In the genomic region with DNA sequence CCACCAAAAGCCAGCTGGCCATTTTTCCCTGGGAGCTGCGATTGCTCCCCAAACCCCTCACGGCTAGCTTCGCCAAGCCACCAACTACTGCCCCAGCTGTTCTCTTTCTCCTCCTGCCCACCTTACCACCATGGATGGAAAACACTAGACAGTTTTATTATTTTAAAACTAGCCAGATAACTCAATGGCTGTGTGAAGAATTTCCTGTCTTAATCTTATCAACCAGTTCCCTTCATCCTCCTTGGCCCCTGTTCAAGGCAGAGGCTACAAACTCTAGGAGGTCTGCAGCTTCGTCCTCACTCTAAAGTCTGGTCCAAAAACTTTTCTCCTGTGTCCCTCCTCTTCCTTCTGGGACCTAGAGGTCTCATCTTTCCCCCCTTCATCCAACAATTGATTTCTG, we compare ENCODE assay signal across 21 mouse cellular contexts.
DNase-seq lines count a peak whose midpoint lies in the region; ATAC-seq lines count a peak whose summit lies in the region.
"Had no signal": no experiment of that assay in that cellular context is flagged by ENCODE, and none has a peak within 500 bp of the region (broad histone marks: within the 10 kb centered on the region; RNA-seq: fewer than 3 reads in every experiment).

No protein-coding gene starts in this region.

- H3K4me2 ChIP-seq in kidney, embryonic 15.5 days = no peak overlapping the region
- no peak overlapping the region for H3K4me2 ChIP-seq in intestine, embryonic 15.5 days (replicated peaks)
- no peak overlapping the region for H3K4me2 ChIP-seq in forebrain, embryonic 15.5 days (replicated peaks)
- H3K4me2 ChIP-seq: embryonic facial prominence, embryonic 12.5 days; forebrain, embryonic 13.5 days had no signal

- whole genome bisulfite sequencing in kidney, embryonic 15.5 days = 75% methylated on average over 4 of the region's 4 CpGs
- 60% methylated on average over 4 of the region's 4 CpGs for WGBS in intestine, embryonic 15.5 days
- 88% methylated on average over 4 of the region's 4 CpGs for WGBS in forebrain, embryonic 15.5 days

- no peak overlapping the region for H3K4me3 ChIP-seq in kidney, embryonic 15.5 days (replicated peaks)
- H3K4me3 ChIP-seq in intestine, embryonic 15.5 days (replicated peaks) = no peak overlapping the region
- H3K4me3 ChIP-seq in forebrain, embryonic 15.5 days = no peak overlapping the region
- H3K4me3 ChIP-seq: embryonic facial prominence, embryonic 10.5 days; embryonic facial prominence, embryonic 12.5 days; forebrain, embryonic 13.5 days had no signal

- H3K27me3 ChIP-seq in kidney, embryonic 15.5 days = no peaks in the 10 kb centered on the region
- no peaks in the 10 kb centered on the region for H3K27me3 ChIP-seq in intestine, embryonic 15.5 days (replicated peaks)
- H3K27me3 ChIP-seq in forebrain, embryonic 15.5 days = no peaks in the 10 kb centered on the region
- H3K27me3 ChIP-seq: embryonic facial prominence, embryonic 12.5 days; forebrain, embryonic 13.5 days had no signal

- H3K27ac ChIP-seq in kidney, embryonic 15.5 days = no peak overlapping the region
- H3K27ac ChIP-seq in intestine, embryonic 15.5 days = no peak overlapping the region
- H3K27ac ChIP-seq in forebrain, embryonic 15.5 days (replicated peaks) = no peak overlapping the region
- H3K27ac ChIP-seq: embryonic facial prominence, embryonic 10.5 days; embryonic facial prominence, embryonic 12.5 days; forebrain, embryonic 13.5 days had no signal

- DNase-seq in kidney, postnatal 10 days = peak; percentile 10
- peak; percentile 74 for DNase-seq in 416B (ENCODE audit: low read depth)
- peak; percentile 69 for DNase-seq in MEL-GATA-1-ER (ENCODE audit: extremely low read depth, low read depth)
- no peak for DNase-seq in urinary bladder, postnatal 10 days (ENCODE audit: low spot score)
- DNase-seq: adrenal gland, adult 2 months; adrenal gland, postnatal 10 days; adrenal gland, postnatal 25 days; cerebellum, adult 11 months; cerebellum, adult 18-20 months; cerebellum, adult 8-10 months; cerebellum, adult 9-11 months; cerebellum, postnatal 14 days; cerebellum, postnatal 36 days had no signal

- H3K4me1 ChIP-seq in kidney, embryonic 15.5 days = peaks cover 8% of the 10 kb centered on the region; the same call in 1 of the 2 replicates
- no peaks in the 10 kb centered on the region for H3K4me1 ChIP-seq in intestine, embryonic 15.5 days (replicated peaks)
- no peaks in the 10 kb centered on the region for H3K4me1 ChIP-seq in forebrain, embryonic 15.5 days
- H3K4me1 ChIP-seq: embryonic facial prominence, embryonic 12.5 days had no signal

- ATAC-seq in kidney, embryonic 15.5 days (replicated peaks; ENCODE audit: low FRiP score) = no peak
- peak; percentile 29 for ATAC-seq in megakaryocyte progenitor cell, adult 5-6 weeks (replicated peaks; ENCODE audit: poor library complexity)
- ATAC-seq in intestine, embryonic 15.5 days = no peak
- ATAC-seq in forebrain, embryonic 15.5 days (replicated peaks) = no peak
- ATAC-seq: forebrain, embryonic 16.5 days had no signal

- no peaks in the 10 kb centered on the region for H3K9me3 ChIP-seq in kidney, embryonic 15.5 days (replicated peaks)
- H3K9me3 ChIP-seq in intestine, embryonic 15.5 days = no peaks in the 10 kb centered on the region
- no peaks in the 10 kb centered on the region for H3K9me3 ChIP-seq in forebrain, embryonic 15.5 days
- H3K9me3 ChIP-seq: embryonic facial prominence, embryonic 10.5 days; embryonic facial prominence, embryonic 12.5 days; forebrain, embryonic 13.5 days had no signal

- no peaks in the 10 kb centered on the region for H3K36me3 ChIP-seq in kidney, embryonic 15.5 days
- no peaks in the 10 kb centered on the region for H3K36me3 ChIP-seq in intestine, embryonic 15.5 days
- no peaks in the 10 kb centered on the region for H3K36me3 ChIP-seq in forebrain, embryonic 15.5 days
- H3K36me3 ChIP-seq: embryonic facial prominence, embryonic 10.5 days; embryonic facial prominence, embryonic 12.5 days had no signal

- no peak overlapping the region for H3K9ac ChIP-seq in kidney, embryonic 15.5 days
- no peak overlapping the region for H3K9ac ChIP-seq in intestine, embryonic 15.5 days
- no peak overlapping the region for H3K9ac ChIP-seq in forebrain, embryonic 15.5 days (replicated peaks)
- H3K9ac ChIP-seq: embryonic facial prominence, embryonic 12.5 days; forebrain, embryonic 13.5 days had no signal
